Mouse (Mus musculus): Measurements from ENCODE around the gene Rasgrp2.
A peak's percentile ranks its signal among the peaks of the same experiment; 100 is the strongest.

Rasgrp2 gene

DNA sequence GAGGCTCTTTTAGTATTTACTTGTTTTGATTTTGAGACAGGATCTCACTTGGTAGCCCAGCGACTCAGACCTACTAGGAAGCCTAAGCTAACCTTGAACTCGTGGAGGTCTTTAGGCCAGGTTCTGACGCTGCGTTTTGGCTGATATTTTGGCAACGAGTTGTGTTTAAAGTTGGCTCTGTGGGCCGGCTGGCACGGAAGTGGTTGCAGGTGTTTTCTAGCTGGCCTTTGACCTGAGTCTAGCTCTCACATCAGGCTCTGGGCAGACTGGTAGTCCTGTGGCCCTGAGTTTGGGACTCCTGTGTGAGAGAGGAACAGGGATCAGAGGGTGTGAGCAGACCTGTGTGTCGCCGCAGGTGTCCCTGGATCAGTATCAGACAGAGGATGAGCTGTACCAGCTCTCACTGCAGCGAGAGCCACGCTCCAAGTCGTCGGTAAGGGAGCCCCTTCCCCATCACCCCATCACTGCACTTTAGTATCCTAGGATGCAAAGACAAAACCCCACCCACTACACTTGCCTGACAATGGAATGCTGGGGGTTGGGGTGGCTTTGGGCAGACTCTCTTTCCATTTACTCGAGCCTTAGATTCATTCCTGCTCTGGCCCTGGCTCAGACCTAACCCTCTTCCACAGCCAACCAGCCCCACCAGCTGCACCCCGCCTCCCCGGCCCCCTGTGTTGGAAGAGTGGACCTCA lies 8.8 kb downstream of the Rasgrp2 start:
- no peak for DNase-seq (ENCODE audit: low spot score in 2 of 2)

DNA sequence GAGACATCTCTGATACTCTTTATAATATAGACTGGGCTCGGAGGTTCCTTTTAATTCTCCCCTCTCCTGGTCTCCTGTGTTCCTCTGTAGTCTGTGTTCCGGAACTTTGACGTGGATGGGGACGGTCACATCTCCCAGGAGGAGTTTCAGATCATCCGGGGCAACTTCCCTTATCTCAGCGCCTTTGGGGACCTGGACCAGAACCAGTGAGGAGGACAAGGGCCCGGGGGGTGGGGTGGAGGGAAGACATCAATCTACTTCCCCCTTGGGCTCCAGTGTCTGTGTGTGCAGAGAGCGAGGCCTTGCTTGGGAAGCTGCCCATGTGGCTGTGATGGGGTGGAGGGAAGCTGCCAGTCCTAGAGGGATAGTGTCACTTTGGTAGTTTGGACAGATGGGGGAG lies 9.6 kb downstream of the Rasgrp2 start:
- no peak for DNase-seq (ENCODE audit: low spot score in 2 of 2)

DNA sequence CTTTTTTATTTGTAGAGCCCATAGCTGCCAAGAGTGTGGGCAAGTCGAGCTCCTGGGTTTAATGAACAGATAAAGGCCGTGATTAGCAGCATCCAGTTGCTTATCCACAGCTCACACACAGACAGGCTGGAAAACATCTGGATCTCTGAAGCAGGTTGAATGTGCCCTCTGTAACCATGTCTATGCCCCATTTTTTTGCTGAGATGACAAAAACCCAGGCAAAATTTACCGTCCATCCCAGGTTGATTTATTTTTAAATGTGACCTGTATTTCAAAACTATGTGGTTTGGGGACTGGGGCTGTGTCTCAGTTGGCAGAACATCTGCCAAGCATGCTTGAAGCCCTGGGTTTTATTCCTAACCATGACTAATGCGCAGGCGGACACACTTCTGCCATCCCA lies 10.0 kb downstream of the Rasgrp2 start:
- DNase-seq (ENCODE audit: low spot score in 2 of 2), result no peak

DNA sequence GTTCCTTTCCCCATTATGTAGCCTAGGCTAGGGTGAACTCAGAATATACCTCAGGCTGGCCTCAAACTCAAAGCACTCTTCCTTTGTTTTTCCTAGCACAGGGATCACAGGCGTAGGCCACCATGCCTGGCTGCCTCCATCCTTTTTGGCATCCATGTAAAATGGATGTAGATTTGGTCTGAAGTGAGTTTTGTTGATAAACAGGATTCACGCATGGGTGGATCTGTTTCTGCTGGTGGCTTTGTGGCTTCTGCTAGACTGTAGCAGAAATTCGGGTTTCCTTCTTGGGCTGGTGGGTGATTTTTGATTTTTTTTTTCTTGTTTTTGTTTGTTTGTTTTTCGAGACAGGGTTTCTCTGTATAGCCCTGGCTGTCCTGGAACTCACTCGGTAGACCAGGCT lies 10.8 kb downstream of the Rasgrp2 start:
- no peak for DNase-seq (ENCODE audit: low spot score in 2 of 2)

DNA sequence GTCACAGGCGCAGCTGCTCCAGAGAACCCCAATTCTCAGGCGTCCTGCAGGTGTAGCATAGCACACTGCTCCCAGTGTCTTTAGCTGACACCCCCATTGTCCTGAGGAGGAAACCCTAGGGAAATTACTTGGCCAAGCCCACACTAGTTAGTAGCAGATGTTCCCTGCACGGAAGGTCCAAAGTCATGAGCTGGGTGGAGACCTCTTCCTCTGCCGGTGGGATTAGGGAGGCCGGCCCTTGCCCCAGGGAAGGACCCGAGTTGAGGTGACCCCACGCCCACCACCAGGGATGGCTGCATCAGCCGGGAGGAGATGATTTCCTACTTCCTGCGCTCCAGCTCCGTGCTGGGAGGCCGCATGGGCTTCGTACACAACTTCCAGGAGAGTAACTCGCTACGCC lies 13.7 kb downstream of the Rasgrp2 start:
- no peak for DNase-seq (ENCODE audit: low spot score in 2 of 2)

DNA sequence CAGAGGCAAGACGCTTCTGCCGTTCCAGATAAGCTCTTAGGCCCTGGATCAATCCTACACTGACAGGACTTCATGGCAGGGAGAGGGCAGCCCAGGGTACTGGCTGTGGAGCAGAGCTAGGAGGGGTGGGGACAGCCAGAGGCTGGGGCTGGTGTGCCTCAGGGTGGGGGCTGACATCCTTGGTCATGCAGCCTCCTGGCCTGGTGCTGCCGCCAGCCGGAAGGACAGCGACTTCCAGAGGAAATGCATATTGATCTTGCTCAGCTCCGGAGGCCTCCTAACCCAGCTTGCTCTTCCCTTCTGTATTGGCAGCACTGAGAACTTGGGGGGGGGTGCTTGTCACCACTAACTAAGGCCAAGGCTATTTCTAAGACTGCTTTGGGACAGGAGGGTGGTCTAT lies 16.3 kb downstream of the Rasgrp2 start:
- no peak for DNase-seq (ENCODE audit: low spot score in 2 of 2)

DNA sequence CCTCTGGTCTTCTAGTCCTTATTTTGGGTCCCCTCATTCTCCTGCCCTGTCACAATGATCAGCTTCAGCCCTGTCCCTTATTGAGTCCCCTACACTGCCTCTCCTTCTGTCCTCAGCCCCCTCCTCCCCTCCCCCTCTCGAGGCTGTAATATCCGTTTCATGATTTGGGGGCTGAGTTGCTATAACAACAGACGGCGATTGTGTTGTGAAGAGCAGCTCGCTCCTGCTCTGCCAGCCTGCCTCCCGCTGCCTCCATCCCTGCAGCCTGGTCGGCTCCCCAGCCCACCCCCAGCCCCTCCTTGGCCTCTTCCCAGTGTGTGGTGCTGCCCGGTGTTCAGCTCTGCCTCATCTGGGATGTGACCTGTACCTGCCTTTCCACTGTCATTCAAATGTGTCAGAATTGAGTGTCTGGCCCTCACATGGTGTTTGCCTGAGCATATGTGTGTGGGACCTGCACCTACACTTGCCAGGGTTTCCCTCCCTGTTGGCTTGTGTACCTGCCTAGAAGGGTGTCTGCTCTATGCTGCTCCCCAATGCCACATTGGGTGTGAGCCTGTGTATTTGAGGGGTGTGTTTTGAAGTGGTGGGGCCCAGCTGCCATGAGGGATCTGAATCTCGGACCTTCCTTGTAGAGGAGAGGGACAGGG lies 17.1 kb downstream of the Rasgrp2 start:
- no peak for DNase-seq (ENCODE audit: low spot score in 2 of 2)

DNA sequence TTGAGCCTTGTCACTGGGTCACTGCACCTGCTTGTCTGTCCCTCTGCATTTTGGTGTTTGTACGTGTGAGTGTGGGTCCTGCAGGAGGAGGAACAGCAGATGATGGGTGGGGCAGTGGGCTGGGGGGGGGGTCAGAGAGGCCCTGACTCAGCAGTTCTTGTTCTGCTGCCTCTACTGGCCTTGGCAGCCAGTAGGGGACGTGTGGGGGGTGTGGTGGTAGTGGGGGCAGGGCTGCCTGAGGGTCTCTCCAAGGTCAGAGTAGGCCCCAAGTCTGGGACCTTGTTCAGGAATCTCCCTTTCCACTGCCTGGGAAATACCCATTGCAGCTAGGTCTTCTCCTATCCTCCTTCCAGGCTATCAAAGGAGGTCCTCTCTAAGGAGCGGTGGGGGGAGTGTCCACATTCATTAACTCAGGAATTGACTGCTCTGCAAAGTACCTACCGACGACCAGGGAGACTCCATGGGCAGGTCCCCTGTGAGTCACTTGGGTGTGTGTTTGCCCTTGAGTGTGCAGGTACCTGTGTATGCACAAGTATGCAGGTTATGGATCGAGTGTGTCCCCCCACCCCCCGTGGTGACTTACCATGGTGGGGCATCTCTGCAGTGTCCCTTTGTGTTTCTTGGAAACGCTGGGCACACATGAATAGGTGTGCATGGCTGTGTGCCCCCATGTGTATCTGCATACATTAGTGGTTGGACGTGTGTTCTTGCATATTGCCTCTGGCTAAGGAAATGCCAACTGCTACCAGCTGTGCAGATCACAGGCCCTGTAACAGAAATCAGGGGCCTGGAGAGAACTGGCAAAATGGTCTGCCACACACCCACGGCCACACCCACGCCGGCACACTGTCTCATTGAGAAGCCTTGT lies 18.0 kb downstream of the Rasgrp2 start:
- no peak for DNase-seq (ENCODE audit: low spot score in 2 of 2)

DNA sequence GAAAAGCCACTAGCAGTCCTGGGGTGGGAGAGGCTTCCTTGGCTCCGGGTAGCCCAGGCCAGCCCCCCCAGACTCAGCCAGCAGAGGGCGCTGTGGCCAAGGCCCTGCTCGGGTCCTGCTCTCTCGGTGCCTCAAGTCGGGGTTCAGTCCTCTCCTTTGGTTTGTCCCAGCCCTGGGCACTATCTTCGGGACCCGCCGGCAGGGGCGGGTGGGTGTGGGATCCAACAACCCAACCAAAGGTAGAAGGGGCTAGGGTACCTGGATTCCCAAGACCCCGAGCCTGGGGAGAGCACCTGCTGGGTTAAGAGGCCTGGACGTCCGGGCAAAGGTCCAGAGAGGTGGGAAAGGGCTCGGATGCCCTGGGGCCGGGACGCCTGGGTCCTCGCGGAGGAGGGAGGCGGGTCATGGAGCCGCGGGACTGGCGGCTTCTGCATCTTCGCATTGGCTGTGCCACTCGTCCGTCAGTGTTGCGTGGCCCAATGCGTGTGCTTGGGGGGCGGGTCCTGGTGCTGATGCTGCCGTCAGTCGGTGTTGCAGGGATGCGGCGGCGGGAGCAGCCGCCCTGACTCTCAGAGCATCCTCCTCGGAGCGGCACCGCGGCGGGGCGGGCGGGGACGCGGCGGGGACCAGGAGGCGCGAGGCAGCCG lies 19.2 kb downstream of the Rasgrp2 start, which contains the start of gene Nrxn2:
Gene Nrxn2, plus strand, starts transcription at position 499 of the 647 bp plus-strand sequence.
- peak; percentile 60 to 77 for DNase-seq (ENCODE audit: low spot score in 2 of 2)

DNA sequence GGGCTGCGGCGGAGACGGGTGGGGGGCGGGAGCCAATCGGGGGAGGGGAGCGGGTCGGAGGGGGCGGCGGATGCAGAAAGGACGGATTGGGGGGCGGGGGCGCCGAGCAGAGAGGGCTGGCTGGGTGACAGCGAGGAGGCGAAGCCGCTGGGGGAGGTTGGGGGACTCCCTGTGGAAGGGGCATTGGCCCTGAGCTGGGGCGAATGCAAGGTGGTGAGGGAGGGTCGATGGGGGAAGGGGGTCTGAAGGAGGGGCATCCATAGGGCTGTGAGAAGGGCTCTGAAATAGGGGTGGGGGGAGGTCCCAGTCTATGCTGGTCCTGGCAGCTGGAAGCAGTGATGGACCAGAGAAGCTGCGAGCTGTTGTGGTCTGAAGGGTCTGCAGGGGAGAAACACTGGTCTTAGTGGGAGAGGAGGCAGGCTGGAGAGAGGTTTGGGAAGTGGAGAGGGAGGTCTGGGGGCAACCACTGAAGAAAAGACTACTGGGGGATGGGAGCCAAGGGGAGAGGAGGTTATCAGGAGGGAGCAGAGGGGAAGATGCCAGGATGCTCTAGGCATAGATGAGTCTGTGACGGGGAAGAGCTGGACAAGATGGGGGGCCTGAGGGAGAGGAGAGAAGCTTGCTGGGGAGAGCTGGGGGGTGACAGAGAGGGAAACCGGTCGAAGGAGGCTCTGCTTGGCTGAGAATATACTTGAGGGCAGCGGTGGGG lies 20.0 kb downstream of the Rasgrp2 start:
- no peak for DNase-seq (ENCODE audit: low spot score in 2 of 2)

DNA sequence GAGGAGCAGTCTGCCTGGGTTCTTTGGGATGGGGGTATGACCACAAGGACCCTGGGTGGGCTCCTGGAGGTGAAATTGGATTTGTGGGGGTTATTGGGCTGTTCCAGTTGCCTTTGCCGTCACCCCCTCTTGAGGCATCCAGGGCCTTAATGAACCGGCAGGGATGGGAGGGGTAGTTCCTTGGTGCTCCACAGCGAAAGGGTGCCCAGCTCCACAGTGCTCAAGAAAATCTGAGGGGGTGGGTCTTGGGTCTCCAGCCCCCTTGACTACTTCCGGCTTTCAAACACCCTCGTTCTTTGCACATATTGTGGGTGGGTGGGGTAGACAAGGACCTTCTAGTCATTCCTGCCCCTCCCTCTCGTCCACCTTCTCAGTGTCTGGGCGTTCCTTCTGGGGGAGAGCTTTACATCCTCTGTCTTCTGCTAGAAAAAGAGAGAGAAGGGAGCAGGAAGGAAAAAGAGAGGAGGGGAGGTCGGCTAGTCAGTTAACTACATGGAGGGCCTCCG lies 20.7 kb downstream of the Rasgrp2 start:
- DNase-seq (ENCODE audit: low spot score in 2 of 2), result no peak

DNA sequence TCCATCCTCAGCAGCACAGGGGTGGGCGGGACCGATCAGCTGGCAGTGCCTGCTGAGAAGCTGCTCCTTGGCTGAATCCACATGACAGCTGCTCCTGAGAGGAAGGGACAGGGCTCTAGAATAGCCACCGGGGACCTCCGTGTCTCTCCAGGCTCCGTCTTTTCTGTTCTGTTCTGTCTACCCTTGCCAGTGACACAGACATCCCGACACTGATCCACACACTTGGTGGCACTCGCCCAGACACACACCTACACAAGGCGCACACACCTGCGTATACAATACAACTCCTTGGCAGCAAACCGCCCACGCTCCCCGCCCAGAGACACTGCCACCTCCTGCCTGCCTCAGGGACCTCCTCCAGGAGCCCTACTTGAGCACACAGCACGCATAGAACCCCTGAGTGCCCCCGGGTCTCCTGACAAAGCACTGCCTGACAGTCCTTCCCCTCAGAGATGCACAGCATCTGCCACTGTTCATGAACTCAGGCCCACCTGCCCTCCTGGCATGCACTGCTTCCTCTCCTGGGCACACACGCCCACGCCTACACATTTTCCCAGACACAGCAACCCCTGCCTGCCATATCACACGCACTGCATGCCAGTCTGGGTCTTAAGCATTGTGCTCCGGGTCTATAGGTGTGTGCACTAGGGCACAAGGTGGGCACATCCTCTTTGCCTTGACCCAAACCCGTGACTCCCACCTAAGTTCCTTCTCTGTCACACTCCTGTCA lies 21.5 kb downstream of the Rasgrp2 start:
- no peak for DNase-seq (ENCODE audit: low spot score in 2 of 2)

DNA sequence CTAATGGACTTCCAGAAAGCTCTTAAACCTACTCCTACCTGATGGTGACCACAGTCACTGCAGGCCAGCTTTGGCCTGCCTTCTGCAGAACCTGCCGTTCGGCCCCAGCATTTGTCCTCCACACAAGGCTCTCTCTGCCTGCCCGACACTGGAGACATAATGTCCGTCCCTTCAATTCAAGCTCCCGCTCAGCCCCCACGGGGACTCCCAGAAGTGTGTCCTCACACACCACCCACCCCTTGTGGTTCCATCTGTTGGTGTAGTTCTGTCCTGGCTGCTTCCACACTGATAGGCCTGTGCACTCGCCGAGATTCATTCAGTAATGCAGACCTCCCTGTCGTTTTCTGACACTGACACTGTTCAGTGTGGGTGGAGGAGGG lies 22.1 kb downstream of the Rasgrp2 start:
- no peak for DNase-seq (ENCODE audit: low spot score in 2 of 2)

DNA sequence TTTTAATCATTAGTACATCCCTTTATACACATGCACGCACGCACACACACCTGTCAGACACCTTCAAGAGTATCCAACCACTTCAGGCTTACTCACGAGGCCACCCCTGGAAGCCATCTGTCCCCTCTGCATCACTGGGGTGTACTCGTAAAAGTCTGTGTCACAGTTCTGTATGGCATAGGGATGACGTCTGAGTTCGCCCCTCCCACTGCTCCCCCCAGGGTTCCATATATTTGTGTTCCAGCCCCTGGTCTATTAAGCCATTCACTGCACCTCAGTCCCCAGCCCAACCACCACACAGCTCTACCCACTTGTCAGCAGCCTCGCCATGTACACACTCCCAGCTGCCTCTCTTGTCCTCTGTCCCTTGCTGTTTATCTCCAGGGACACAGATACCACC lies 22.9 kb downstream of the Rasgrp2 start:
- no peak for DNase-seq (ENCODE audit: low spot score in 2 of 2)

DNA sequence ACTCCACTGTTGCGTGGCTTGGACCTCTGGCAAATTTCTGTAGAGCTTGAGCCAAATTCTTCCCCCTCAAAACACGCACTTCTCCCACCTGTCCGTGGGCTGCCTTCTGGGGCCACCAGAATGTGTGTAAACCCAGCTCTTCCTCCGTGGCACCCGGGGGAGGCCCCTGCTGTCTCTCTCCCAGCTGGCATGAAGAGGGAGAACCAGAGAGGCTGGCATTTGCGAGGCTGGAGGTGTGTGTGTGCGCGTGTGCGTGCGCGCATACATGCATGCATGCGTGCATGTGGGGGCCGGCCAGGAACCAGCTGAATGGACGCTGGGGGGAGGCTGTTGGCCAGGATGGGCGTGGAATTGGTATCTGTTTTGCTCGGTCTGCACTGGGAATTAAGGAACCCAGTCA lies 24.1 kb downstream of the Rasgrp2 start:
- DNase-seq (ENCODE audit: low spot score in 2 of 2), result no peak

DNA sequence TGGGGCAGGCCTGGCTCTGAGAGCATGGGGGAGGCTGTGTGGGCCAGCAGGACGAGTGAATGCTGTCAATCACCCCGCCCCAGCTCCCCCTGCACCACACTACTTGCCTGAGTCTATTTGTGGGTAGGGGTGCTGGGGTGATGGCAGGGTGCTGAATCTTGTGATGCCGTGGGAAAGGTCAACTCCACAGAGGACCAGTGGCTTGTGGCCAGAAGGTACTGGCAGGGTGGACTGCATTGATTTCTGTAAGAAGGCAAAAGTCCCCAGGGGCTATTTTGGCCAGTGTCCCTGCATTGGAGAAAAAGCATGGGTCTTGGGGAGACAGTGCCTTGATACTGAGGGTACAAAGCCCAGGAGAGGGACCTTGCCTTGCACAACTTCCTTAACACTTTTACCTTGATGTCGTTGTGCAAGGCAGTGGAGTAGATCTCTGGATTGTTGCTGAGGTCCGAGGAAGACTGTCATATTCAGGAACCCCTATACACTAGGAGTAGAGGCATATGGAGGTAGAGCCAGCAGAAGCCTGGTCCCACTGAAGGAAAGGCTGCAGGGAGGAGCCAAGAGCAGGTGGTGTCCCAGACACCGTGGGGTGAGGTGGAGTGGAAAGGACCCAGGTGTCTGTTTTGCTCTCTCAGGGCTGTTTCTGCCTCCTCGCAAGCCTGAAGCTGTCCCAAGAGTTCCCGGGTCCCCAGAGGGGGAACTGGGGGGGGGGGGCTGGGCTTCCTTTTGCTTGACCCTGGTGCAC lies 25.2 kb downstream of the Rasgrp2 start:
- no peak for DNase-seq (ENCODE audit: low spot score in 2 of 2)

DNA sequence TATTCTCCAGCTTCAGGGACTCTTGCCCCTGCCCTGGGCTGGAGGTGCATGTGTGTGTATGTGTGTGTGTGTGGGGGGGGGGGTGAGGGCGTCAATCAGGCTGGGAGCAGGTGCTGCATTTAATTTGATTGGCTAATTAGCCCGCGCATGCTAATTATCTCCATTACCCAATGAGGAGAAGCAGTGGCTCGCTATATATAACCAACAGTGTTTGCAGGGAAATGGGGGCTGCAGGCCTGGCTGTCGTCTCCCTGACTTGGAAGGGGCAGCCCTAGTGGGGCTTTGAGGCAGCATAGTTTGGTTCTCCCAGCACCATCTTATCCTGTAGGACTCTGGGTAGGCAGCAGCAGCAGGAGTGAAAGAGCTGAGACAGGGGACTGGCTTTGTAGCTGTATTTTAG lies 26.5 kb downstream of the Rasgrp2 start:
- DNase-seq (ENCODE audit: low spot score in 2 of 2), result no peak

DNA sequence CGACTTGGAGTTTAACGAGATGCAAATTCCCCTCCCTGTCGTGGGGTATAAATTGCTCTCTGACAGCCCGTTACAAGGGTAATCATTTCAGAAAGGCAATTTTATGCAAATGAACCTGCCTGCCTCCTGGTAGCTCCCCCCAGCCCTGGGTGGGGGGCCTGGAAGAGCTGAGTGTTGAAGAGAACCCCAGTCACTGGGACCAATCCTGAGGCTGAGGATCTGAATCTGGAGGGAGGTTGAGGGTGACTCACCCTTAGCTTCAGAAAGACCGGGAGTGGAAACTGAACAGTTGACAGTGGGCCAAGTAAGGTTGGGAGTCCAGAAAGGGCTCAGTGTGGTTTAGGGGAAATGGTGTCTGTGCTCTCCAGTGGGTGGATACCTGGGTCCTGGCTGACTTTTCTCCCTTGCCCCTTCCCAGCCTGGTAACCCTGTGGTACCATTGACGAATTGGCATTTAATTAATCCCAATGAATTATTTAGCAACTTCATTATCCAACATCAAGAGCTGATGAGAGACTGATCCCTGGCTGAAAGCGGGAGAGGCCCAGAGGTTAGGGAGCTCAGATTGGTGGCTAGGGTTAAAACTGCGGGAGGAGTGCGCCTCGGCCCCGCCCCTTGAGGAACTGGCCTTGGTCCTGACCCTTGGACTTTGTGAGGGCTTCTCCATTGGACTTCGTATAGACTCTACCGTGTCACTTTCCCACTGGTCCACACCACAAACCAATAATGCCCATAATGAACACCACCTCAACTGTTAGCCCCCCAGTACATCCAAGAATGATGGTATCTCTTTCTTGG lies 27.8 kb downstream of the Rasgrp2 start:
- DNase-seq (ENCODE audit: low spot score in 2 of 2), result peak in 1 of 2 experiments; percentile 43
